Mouse (Mus musculus) bone marrow macrophage, adult 2 months (primary cell): Measurements from ENCODE around the gene Dpm2.

ENCODE experiments used
- CTCF ChIP-seq: IDR thresholded peaks from 2 replicates; pipeline ENCODE4 v1.5.1; 2012; ENCODE audit warnings: low read depth, mild to moderate bottlenecking, low read length, moderate library complexity
- POLR2A ChIP-seq: IDR thresholded peaks from 2 replicates; pipeline ENCODE4 v1.6.1; 2012; ENCODE audit warnings: mild to moderate bottlenecking, low read depth, low read length, borderline replicate concordance

GRCm38 (mm10) chr2:32574901-32575585, 4.4 kb downstream of the Dpm2 start:
- no peak for TF ChIP-seq CTCF
- no peak for TF ChIP-seq POLR2A
